Mouse (Mus musculus): Measurements from ENCODE around the gene Trip10. TPM values are rescaled to one million over a fixed set of nuclear protein-coding genes. Genes with fewer than 3 reads are reported as not detected.

Trip10 gene
- polyA plus RNA-seq, 1 experiment from 2014 or later = 10.4 TPM

GRCm38 (mm10) chr17:57237181-57237580, 12.1 kb upstream of the Trip10 start:
- Histone ChIP-seq H3K4me2 (no peak overlapping the region), H3K4me1 (replicated peaks) (peaks cover 3% of the 10 kb centered on the region), H3K27me3 (no peaks in the 10 kb centered on the region), H3K9ac (no peak overlapping the region), H3K9me3 (replicated peaks) (no peaks in the 10 kb centered on the region), H3K4me3 (replicated peaks) (no peak overlapping the region), H3K27ac (no peak overlapping the region), H3K36me3 (peaks cover 47% of the 10 kb centered on the region)
- ATAC-seq (ENCODE audit: low read depth) (no peak), DNase-seq (no peak)
- 83% methylated on average over 9 of the region's 9 CpGs for WGBS (ENCODE audit: insufficient replicate concordance)

GRCm38 (mm10) chr17:57243650-57244370, 5.4 kb upstream of the Trip10 start:
- 65% methylated on average over 10 of the region's 10 CpGs for WGBS (ENCODE audit: insufficient replicate concordance)
- DNase-seq (no peak), ATAC-seq (ENCODE audit: low read depth) (no peak)
- H3K4me3 ChIP-seq (replicated peaks) = no peak overlapping the region
- no peak overlapping the region for H3K27ac ChIP-seq
- no peaks in the 10 kb centered on the region for H3K9me3 ChIP-seq (replicated peaks)
- peaks cover 24% of the 10 kb centered on the region for H3K36me3 ChIP-seq
- H3K27me3 ChIP-seq = no peaks in the 10 kb centered on the region
- no peak overlapping the region for H3K4me2 ChIP-seq
- peaks cover 27% of the 10 kb centered on the region for H3K4me1 ChIP-seq (replicated peaks)
- H3K9ac ChIP-seq = no peak overlapping the region

GRCm38 (mm10) chr17:57245311-57245929, 3.8 kb upstream of the Trip10 start:
- 80% methylated on average over 10 of the region's 10 CpGs for WGBS (ENCODE audit: insufficient replicate concordance)
- no peak overlapping the region for H3K27ac ChIP-seq
- 0 out of 2 replicates have a peak overlapping the region, but pooled peaks have one; percentile 91 for H3K4me2 ChIP-seq

GRCm38 (mm10) chr17:57246663-57247392, 2.4 kb upstream of the Trip10 start:
- Histone ChIP-seq H3K4me2 (peak overlapping the region; percentile 91), H3K27me3 (peaks cover 15% of the 10 kb centered on the region), H3K36me3 (peaks cover 20% of the 10 kb centered on the region), H3K4me1 (replicated peaks) (peaks cover 51% of the 10 kb centered on the region), H3K27ac (peak overlapping the region; percentile 59), H3K9ac (peak overlapping the region; percentile 73), H3K4me3 (replicated peaks) (peak overlapping the region; percentile 67), H3K9me3 (replicated peaks) (no peaks in the 10 kb centered on the region)
- ATAC-seq (ENCODE audit: low read depth) (no peak), DNase-seq (peak; percentile 11)
- 5% methylated on average over 18 of the region's 18 CpGs for WGBS (ENCODE audit: insufficient replicate concordance)

More at GRCm38 (mm10) chr17:57245311-57245929, 3.8 kb upstream of the Trip10 start:
- DNase-seq (no peak), ATAC-seq (ENCODE audit: low read depth) (no peak)
- Histone ChIP-seq H3K36me3 (peaks cover 24% of the 10 kb centered on the region), H3K9me3 (replicated peaks) (no peaks in the 10 kb centered on the region), H3K4me1 (replicated peaks) (peaks cover 43% of the 10 kb centered on the region), H3K4me3 (replicated peaks) (no peak overlapping the region), H3K27me3 (peaks cover 8% of the 10 kb centered on the region), H3K9ac (no peak overlapping the region)

GRCm38 (mm10) chr17:57247393-57248200, 1.7 kb upstream of the Trip10 start:
- ATAC-seq (ENCODE audit: low read depth) = peak; percentile 86
- Histone ChIP-seq H3K9ac (peak overlapping the region; percentile 76), H3K9me3 (replicated peaks) (no peaks in the 10 kb centered on the region), H3K4me3 (replicated peaks) (peak overlapping the region; percentile 67), H3K27ac (peak overlapping the region; percentile 83), H3K27me3 (peaks cover 15% of the 10 kb centered on the region), H3K4me2 (peak overlapping the region; percentile 91), H3K36me3 (peaks cover 15% of the 10 kb centered on the region), H3K4me1 (replicated peaks) (peaks cover 51% of the 10 kb centered on the region)
- DNase-seq = peak; percentile 91
- WGBS (ENCODE audit: insufficient replicate concordance) = under 1% methylated on average over 46 of the region's 46 CpGs

GRCm38 (mm10) chr17:57248201-57248699, 1.0 kb upstream of the Trip10 start, which contains the start of gene Gpr108:
TSS of gene Gpr108 (minus strand) at chr17:57248446.
- 0% methylated on average over 12 of the region's 12 CpGs for WGBS (ENCODE audit: insufficient replicate concordance)
- peaks cover 15% of the 10 kb centered on the region for H3K27me3 ChIP-seq
- no peaks in the 10 kb centered on the region for H3K9me3 ChIP-seq (replicated peaks)
- H3K4me3 ChIP-seq (replicated peaks) = peak within 1 kb of the TSS; percentile 67
- H3K4me1 ChIP-seq (replicated peaks) = peaks cover 51% of the 10 kb centered on the region
- H3K4me2 ChIP-seq = peak within 1 kb of the TSS; percentile 91
- DNase-seq (peak; percentile 82), ATAC-seq (ENCODE audit: low read depth) (peak; percentile 57)
- peak within 1 kb of the TSS; percentile 83 for H3K27ac ChIP-seq
- H3K9ac ChIP-seq = peak within 1 kb of the TSS; percentile 76
- H3K36me3 ChIP-seq = peaks cover 9% of the 10 kb centered on the region; the same call in 1 of the 2 replicates

GRCm38 (mm10) chr17:57248771-57249170, 484 bp upstream of the Trip10 start:
- WGBS (ENCODE audit: insufficient replicate concordance) = 10% methylated on average over 13 of the region's 13 CpGs
- peak overlapping the region; percentile 76 for H3K9ac ChIP-seq
- H3K9me3 ChIP-seq (replicated peaks) = no peaks in the 10 kb centered on the region
- H3K27ac ChIP-seq = peak overlapping the region; percentile 83
- peaks cover 51% of the 10 kb centered on the region for H3K4me1 ChIP-seq (replicated peaks)
- ATAC-seq (ENCODE audit: low read depth) (no peak), DNase-seq (no peak)
- peak overlapping the region; percentile 91 for H3K4me2 ChIP-seq
- H3K4me3 ChIP-seq (replicated peaks) = peak overlapping the region; percentile 67
- H3K27me3 ChIP-seq = peaks cover 15% of the 10 kb centered on the region
- H3K36me3 ChIP-seq = peaks cover 10% of the 10 kb centered on the region; the same call in 1 of the 2 replicates

- ATAC-seq (ENCODE audit: low read depth) (no peak), DNase-seq (no peak)
- peak overlapping the region; percentile 74 for H3K9ac ChIP-seq
- peaks cover 43% of the 10 kb centered on the region for H3K4me1 ChIP-seq (replicated peaks)
- H3K27me3 ChIP-seq = peaks cover 15% of the 10 kb centered on the region
- H3K9me3 ChIP-seq (replicated peaks) = no peaks in the 10 kb centered on the region
- peak overlapping the region; percentile 67 for H3K4me3 ChIP-seq (replicated peaks)
- peak overlapping the region; percentile 91 for H3K4me2 ChIP-seq
- H3K36me3 ChIP-seq = peaks cover 19% of the 10 kb centered on the region; the same call in 1 of the 2 replicates
- 6% methylated on average over 33 of the region's 33 CpGs for WGBS (ENCODE audit: insufficient replicate concordance)
- H3K27ac ChIP-seq = no peak overlapping the region
Observed at GRCm38 (mm10) chr17:57250461-57251160, 1.4 kb downstream of the Trip10 start.

GRCm38 (mm10) chr17:57251431-57251830, 2.2 kb downstream of the Trip10 start:
- DNase-seq (no peak), ATAC-seq (ENCODE audit: low read depth) (no peak)
- Histone ChIP-seq H3K4me2 (no peak overlapping the region), H3K9ac (no peak overlapping the region), H3K9me3 (replicated peaks) (no peaks in the 10 kb centered on the region), H3K27ac (no peak overlapping the region), H3K36me3 (peaks cover 19% of the 10 kb centered on the region; the same call in 1 of the 2 replicates), H3K4me3 (replicated peaks) (no peak overlapping the region), H3K27me3 (peaks cover 15% of the 10 kb centered on the region), H3K4me1 (replicated peaks) (peaks cover 35% of the 10 kb centered on the region)
- WGBS (ENCODE audit: insufficient replicate concordance) = 82% methylated on average over 3 of the region's 3 CpGs

GRCm38 (mm10) chr17:57253306-57253705, 4.1 kb downstream of the Trip10 start:
- Histone ChIP-seq H3K4me1 (replicated peaks) (peaks cover 29% of the 10 kb centered on the region), H3K9me3 (replicated peaks) (no peaks in the 10 kb centered on the region), H3K4me3 (replicated peaks) (no peak overlapping the region), H3K4me2 (no peak overlapping the region), H3K27me3 (peaks cover 15% of the 10 kb centered on the region), H3K27ac (no peak overlapping the region), H3K9ac (no peak overlapping the region), H3K36me3 (peaks cover 32% of the 10 kb centered on the region)
- WGBS (ENCODE audit: insufficient replicate concordance) = 63% methylated on average over 6 of the region's 6 CpGs
- no peak for ATAC-seq (ENCODE audit: low read depth)
- DNase-seq = no peak
